Mouse (Mus musculus): Measurements from ENCODE around the gene Alg1.
"Not testable (repeated sequence)": the region's sequence is repeated elsewhere in the genome, so short reads cannot be mapped to it uniquely, and the experiment has no call there.

- not testable (repeated sequence) for TF ChIP-seq POLR2A (IDR thresholded peaks at IDR 0.05; ENCODE audit: insufficient read length, low read depth); POLR2AphosphoS2 (IDR thresholded peaks at IDR 0.05; ENCODE audit: insufficient read length, low read depth); MYOD1 (IDR thresholded peaks at IDR 0.05; ENCODE audit: control insufficient read depth in 1 of 3, insufficient read length in 2 of 3, low read depth in 2 of 3); MAX (IDR thresholded peaks at IDR 0.05; ENCODE audit: low read depth); TCF12 (IDR thresholded peaks at IDR 0.05; ENCODE audit: insufficient read depth, poor library complexity, severe bottlenecking); REST (IDR thresholded peaks at IDR 0.05; ENCODE audit: insufficient read depth, insufficient read length); E2F4 (IDR thresholded peaks at IDR 0.05; ENCODE audit: insufficient read depth); USF1 (IDR thresholded peaks at IDR 0.05; ENCODE audit: low read depth); TCF3 (IDR thresholded peaks at IDR 0.05; ENCODE audit: insufficient read length, low read depth); SRF (IDR thresholded peaks at IDR 0.05; ENCODE audit: control insufficient read depth, insufficient read length, low read depth)
Measured at GRCm38 (mm10) chr16:5228103-5228502, 5.3 kb upstream of the Alg1 start.

Measured in myocyte (in vitro differentiated cells).